Mouse (Mus musculus): ENCODE measurements around the gene Ank. TPM values are rescaled to one million over a fixed set of nuclear protein-coding genes. Genes with fewer than 3 reads are reported as not detected.

Gene Ank
- polyA plus RNA-seq, 1 experiment from 2014 or later: 15.0 TPM

- H3K27ac ChIP-seq (replicated peaks; ENCODE audit: low read depth, low read length): no peak overlapping the region
- no peak for DNase-seq
- no peak overlapping the region for H3K4me3 ChIP-seq (replicated peaks; ENCODE audit: low read depth, low read length)
- H3K4me1 ChIP-seq (ENCODE audit: control insufficient read depth, insufficient read depth, low read length): 0 out of 2 replicates have a peak, but pooled peaks cover 7% of the 10 kb centered on the region
- no peak for ATAC-seq (ENCODE audit: low FRiP score, low TSS enrichment)
- H3K9me3 ChIP-seq (ENCODE audit: control insufficient read depth, low read length): no peaks in the 10 kb centered on the region
- H3K27me3 ChIP-seq (ENCODE audit: control insufficient read depth, insufficient read depth, low read length): no peaks in the 10 kb centered on the region
- WGBS: 90% methylated on average over 4 of the region's 4 CpGs
- no peak overlapping the region for H3K9ac ChIP-seq (replicated peaks; ENCODE audit: low read length)
- H3K4me2 ChIP-seq (ENCODE audit: low read length): no peak overlapping the region
- peaks cover 8% of the 10 kb centered on the region for H3K36me3 ChIP-seq (ENCODE audit: control insufficient read depth, insufficient read depth, low read length)
Measured at GRCm38 (mm10) chr15:27585466-27586092, 119.1 kb downstream of the Ank start.

DNA sequence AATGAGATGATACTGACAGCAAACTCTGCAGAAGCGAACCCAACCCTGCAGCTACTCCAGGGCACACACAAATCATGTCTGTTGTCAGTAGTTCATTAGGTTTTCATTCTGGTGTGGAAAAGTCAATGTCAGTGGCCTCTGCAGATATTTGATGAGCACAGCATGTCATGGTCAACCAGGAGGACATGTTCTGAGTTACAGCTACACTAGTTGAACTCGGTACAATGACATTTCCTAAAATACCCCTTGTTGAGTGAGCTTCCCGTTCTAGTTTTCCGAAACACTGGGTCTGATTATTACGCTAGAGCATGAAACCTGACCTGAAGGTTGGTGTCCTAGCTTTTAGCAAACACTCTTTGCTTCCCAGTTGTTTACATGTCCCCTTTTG, 119.6 kb downstream of the Ank start:
- H3K4me1 ChIP-seq (ENCODE audit: control insufficient read depth, insufficient read depth, low read length): 0 out of 2 replicates have a peak, but pooled peaks cover 7% of the 10 kb centered on the region
- H3K4me2 ChIP-seq (ENCODE audit: low read length): no peak overlapping the region
- 97% methylated on average over 5 of the region's 5 CpGs for WGBS
- DNase-seq: no peak
- H3K27ac ChIP-seq (replicated peaks; ENCODE audit: low read depth, low read length): no peak overlapping the region
- H3K9me3 ChIP-seq (ENCODE audit: control insufficient read depth, low read length): no peaks in the 10 kb centered on the region
- ATAC-seq (ENCODE audit: low FRiP score, low TSS enrichment): no peak
- no peaks in the 10 kb centered on the region for H3K27me3 ChIP-seq (ENCODE audit: control insufficient read depth, insufficient read depth, low read length)
- no peak overlapping the region for H3K9ac ChIP-seq (replicated peaks; ENCODE audit: low read length)
- peaks cover 11% of the 10 kb centered on the region for H3K36me3 ChIP-seq (ENCODE audit: control insufficient read depth, insufficient read depth, low read length)
- H3K4me3 ChIP-seq (replicated peaks; ENCODE audit: low read depth, low read length): no peak overlapping the region

DNA sequence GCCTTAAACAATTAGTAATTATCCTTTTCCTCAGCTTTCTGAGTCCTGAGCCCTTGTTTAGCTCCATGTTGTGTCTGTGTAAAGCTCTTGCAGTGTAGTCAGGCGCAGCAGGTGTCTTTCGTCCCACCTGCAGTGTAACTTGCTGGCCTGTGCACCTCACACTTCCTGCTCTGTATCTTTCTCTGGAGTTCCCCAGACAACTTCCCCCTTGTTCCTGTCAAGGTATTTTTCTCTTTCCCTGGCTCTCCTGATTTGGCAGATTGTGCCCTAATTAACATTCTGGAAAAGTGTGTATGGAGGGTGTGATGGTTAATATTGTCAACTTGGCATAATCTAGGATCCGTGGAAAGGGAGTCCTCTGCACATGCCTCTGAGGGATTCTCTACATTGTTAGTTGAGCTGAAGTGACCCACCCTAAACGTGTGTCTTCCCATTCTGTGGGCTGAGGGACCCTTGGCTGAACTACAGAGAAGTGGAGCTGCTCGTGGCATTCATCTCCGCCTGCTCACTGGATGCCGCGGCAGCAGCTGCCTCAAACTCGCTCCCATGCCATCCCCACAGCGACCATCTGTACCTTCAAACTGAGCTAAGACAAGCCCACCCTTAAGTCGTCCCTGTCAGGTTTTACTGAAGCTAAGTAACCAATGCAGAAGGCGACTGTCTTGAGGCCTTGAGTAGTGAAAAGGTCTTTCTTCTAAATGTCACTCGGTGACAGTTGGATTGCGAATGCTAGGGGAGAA, 121.8 kb downstream of the Ank start:
- no peak overlapping the region for H3K4me3 ChIP-seq (replicated peaks; ENCODE audit: low read depth, low read length)
- H3K4me1 ChIP-seq (ENCODE audit: control insufficient read depth, insufficient read depth, low read length): no peaks in the 10 kb centered on the region
- no peak overlapping the region for H3K9ac ChIP-seq (replicated peaks; ENCODE audit: low read length)
- WGBS: 65% methylated on average over 14 of the region's 14 CpGs
- no peak for ATAC-seq (ENCODE audit: low FRiP score, low TSS enrichment)
- no peaks in the 10 kb centered on the region for H3K9me3 ChIP-seq (ENCODE audit: control insufficient read depth, low read length)
- no peak overlapping the region for H3K4me2 ChIP-seq (ENCODE audit: low read length)
- H3K27me3 ChIP-seq (ENCODE audit: control insufficient read depth, insufficient read depth, low read length): no peaks in the 10 kb centered on the region
- no peak for DNase-seq
- no peak overlapping the region for H3K27ac ChIP-seq (replicated peaks; ENCODE audit: low read depth, low read length)
- H3K36me3 ChIP-seq (ENCODE audit: control insufficient read depth, insufficient read depth, low read length): peaks cover 29% of the 10 kb centered on the region

DNA sequence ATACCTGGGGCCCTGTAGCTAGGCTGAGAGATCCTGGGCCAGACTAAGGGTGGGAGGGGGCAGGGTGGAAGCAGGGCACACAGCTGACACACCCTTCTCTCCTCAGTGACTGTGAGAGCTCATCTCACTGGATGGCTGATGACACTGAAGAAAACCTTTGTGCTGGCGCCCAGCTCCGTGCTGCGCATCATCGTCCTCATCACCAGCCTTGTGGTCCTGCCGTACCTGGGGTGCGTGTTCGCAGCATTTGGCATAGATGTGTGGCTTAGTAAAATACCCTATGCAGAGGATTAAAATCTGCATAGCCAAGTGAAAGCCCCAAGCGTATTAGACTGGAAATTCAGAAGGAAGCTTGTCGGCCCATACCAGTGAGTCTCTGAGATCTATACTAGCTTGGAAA, 124.3 kb downstream of the Ank start:
- Histone ChIP-seq H3K9ac (replicated peaks; ENCODE audit: low read length) (no peak overlapping the region), H3K27ac (replicated peaks; ENCODE audit: low read depth, low read length) (no peak overlapping the region), H3K9me3 (ENCODE audit: control insufficient read depth, low read length) (no peaks in the 10 kb centered on the region), H3K27me3 (ENCODE audit: control insufficient read depth, insufficient read depth, low read length) (no peaks in the 10 kb centered on the region), H3K4me1 (ENCODE audit: control insufficient read depth, insufficient read depth, low read length) (peaks cover 5% of the 10 kb centered on the region; the same call in 1 of the 2 replicates), H3K4me2 (ENCODE audit: low read length) (no peak overlapping the region), H3K36me3 (ENCODE audit: control insufficient read depth, insufficient read depth, low read length) (peaks cover 43% of the 10 kb centered on the region), H3K4me3 (replicated peaks; ENCODE audit: low read depth, low read length) (no peak overlapping the region)
- 93% methylated on average over 9 of the region's 9 CpGs for WGBS
- ATAC-seq (ENCODE audit: low FRiP score, low TSS enrichment): no peak
- no peak for DNase-seq

GRCm38 (mm10) chr15:27592620-27593320, 126.3 kb downstream of the Ank start:
- no peak overlapping the region for H3K4me2 ChIP-seq (ENCODE audit: low read length)
- H3K36me3 ChIP-seq (ENCODE audit: control insufficient read depth, insufficient read depth, low read length): peaks cover 53% of the 10 kb centered on the region
- peaks cover 5% of the 10 kb centered on the region; the same call in 1 of the 2 replicates for H3K4me1 ChIP-seq (ENCODE audit: control insufficient read depth, insufficient read depth, low read length)
- H3K27me3 ChIP-seq (ENCODE audit: control insufficient read depth, insufficient read depth, low read length): no peaks in the 10 kb centered on the region
- no peak overlapping the region for H3K9ac ChIP-seq (replicated peaks; ENCODE audit: low read length)
- no peak overlapping the region for H3K27ac ChIP-seq (replicated peaks; ENCODE audit: low read depth, low read length)
- no peaks in the 10 kb centered on the region for H3K9me3 ChIP-seq (ENCODE audit: control insufficient read depth, low read length)
- no peak overlapping the region for H3K4me3 ChIP-seq (replicated peaks; ENCODE audit: low read depth, low read length)
- DNase-seq: no peak
- 91% methylated on average over 19 of the region's 19 CpGs for WGBS
- ATAC-seq (ENCODE audit: low FRiP score, low TSS enrichment): no peak

DNA sequence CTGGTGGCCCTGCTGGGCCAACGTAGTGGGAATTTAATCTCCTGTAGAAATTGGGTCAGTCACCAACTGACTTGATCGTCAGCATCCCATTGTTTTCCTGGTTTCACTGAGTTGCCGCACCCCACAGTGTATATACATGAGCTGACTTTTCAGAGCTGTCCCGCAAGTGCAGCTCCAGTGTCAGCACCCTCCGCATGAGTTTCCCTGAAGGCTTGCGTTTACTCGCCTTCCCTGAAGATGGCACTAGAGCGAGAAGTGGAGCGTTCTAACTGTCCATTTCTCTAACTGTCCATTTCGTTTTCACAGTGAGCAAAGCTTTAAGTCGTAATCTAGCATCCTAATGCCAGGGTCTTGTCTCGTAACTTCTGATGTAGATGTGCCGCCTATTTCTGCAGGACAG, 127.2 kb downstream of the Ank start:
- H3K36me3 ChIP-seq (ENCODE audit: control insufficient read depth, insufficient read depth, low read length): peaks cover 55% of the 10 kb centered on the region
- no peak overlapping the region for H3K9ac ChIP-seq (replicated peaks; ENCODE audit: low read length)
- no peaks in the 10 kb centered on the region for H3K9me3 ChIP-seq (ENCODE audit: control insufficient read depth, low read length)
- H3K27ac ChIP-seq (replicated peaks; ENCODE audit: low read depth, low read length): no peak overlapping the region
- H3K4me1 ChIP-seq (ENCODE audit: control insufficient read depth, insufficient read depth, low read length): peaks cover 5% of the 10 kb centered on the region; the same call in 1 of the 2 replicates
- DNase-seq (no peak), ATAC-seq (ENCODE audit: low FRiP score, low TSS enrichment) (no peak)
- no peaks in the 10 kb centered on the region for H3K27me3 ChIP-seq (ENCODE audit: control insufficient read depth, insufficient read depth, low read length)
- 76% methylated on average over 13 of the region's 13 CpGs for WGBS
- H3K4me2 ChIP-seq (ENCODE audit: low read length): no peak overlapping the region
- H3K4me3 ChIP-seq (replicated peaks; ENCODE audit: low read depth, low read length): no peak overlapping the region

- no peak overlapping the region for H3K4me3 ChIP-seq (replicated peaks; ENCODE audit: low read depth, low read length)
- no peak for ATAC-seq (ENCODE audit: low FRiP score, low TSS enrichment)
- no peaks in the 10 kb centered on the region for H3K27me3 ChIP-seq (ENCODE audit: control insufficient read depth, insufficient read depth, low read length)
- no peak overlapping the region for H3K4me2 ChIP-seq (ENCODE audit: low read length)
- H3K9me3 ChIP-seq (ENCODE audit: control insufficient read depth, low read length): no peaks in the 10 kb centered on the region
- 30% methylated on average over 4 of the region's 4 CpGs for WGBS
- peaks cover 5% of the 10 kb centered on the region; the same call in 1 of the 2 replicates for H3K4me1 ChIP-seq (ENCODE audit: control insufficient read depth, insufficient read depth, low read length)
- H3K27ac ChIP-seq (replicated peaks; ENCODE audit: low read depth, low read length): peak overlapping the region; percentile 32; the same call in 1 of the 2 replicates
- peaks cover 61% of the 10 kb centered on the region for H3K36me3 ChIP-seq (ENCODE audit: control insufficient read depth, insufficient read depth, low read length)
- no peak for DNase-seq
- H3K9ac ChIP-seq (replicated peaks; ENCODE audit: low read length): no peak overlapping the region
Measured at GRCm38 (mm10) chr15:27594973-27595372, 128.5 kb downstream of the Ank start.

DNA sequence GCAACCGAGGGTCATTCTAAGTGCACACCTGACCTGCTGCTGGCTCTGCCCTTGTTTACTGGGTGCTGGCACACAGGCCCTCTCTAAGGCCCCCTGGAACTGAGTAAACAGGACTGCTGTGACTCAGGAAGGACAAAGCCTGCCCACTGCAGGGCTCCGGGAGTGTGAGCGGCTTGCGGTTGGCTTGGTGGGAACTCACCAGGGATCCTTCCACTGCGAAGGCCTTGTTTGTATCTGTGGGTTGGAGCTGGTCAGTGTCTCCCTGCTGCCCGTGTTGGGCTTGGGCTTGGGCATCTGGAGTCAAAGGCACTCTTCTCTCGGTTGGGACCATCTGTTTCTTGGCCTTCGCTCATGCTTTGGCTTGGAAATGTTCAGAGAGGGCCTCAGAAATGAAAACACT, 129.1 kb downstream of the Ank start:
- Histone ChIP-seq H3K4me2 (ENCODE audit: low read length) (no peak overlapping the region), H3K27ac (replicated peaks; ENCODE audit: low read depth, low read length) (no peak overlapping the region), H3K4me1 (ENCODE audit: control insufficient read depth, insufficient read depth, low read length) (peaks cover 5% of the 10 kb centered on the region; the same call in 1 of the 2 replicates), H3K9me3 (ENCODE audit: control insufficient read depth, low read length) (no peaks in the 10 kb centered on the region), H3K4me3 (replicated peaks; ENCODE audit: low read depth, low read length) (no peak overlapping the region), H3K36me3 (ENCODE audit: control insufficient read depth, insufficient read depth, low read length) (peaks cover 56% of the 10 kb centered on the region), H3K9ac (replicated peaks; ENCODE audit: low read length) (no peak overlapping the region), H3K27me3 (ENCODE audit: control insufficient read depth, insufficient read depth, low read length) (no peaks in the 10 kb centered on the region)
- DNase-seq (no peak), ATAC-seq (ENCODE audit: low FRiP score, low TSS enrichment) (no peak)
- 52% methylated on average over 8 of the region's 8 CpGs for WGBS
